Mouse (Mus musculus): ENCODE measurements around the gene Shisa8. TPM values are rescaled to one million over a fixed set of nuclear protein-coding genes. Genes with fewer than 3 reads are reported as not detected.
"Not testable (repeated sequence)": the region's sequence is repeated elsewhere in the genome, so short reads cannot be mapped to it uniquely, and the experiment has no call there.

Gene Shisa8
- polyA plus RNA-seq (2016; fragmentation: Nextera tagmentation; extraction: Ambion mirVana): 0.15 TPM in 1 of 2 replicates, not detected in the other

GRCm38 (mm10) chr15:82212752-82213063 lies at the start of gene Shisa8:
Gene Shisa8 (minus strand): TSS chr15:82212815.
- peak; percentile 59 for DNase-seq (ENCODE audit: low spot score)
- no peaks in the 10 kb centered on the region for H3K9me3 ChIP-seq (replicated peaks)
- H3K36me3 ChIP-seq: 0 out of 2 replicates have a peak, but pooled peaks cover 2% of the 10 kb centered on the region
- H3K4me1 ChIP-seq: peaks cover 31% of the 10 kb centered on the region
- H3K27me3 ChIP-seq (ENCODE audit: low read depth, poor library complexity, severe bottlenecking): peaks cover 99% of the 10 kb centered on the region
- H3K27ac ChIP-seq: peak within 1 kb of the TSS; percentile 70
- H3K4me3 ChIP-seq: peak within 1 kb of the TSS; percentile 54
- 0% methylated on average over 24 of the region's 34 CpGs for WGBS

DNA sequence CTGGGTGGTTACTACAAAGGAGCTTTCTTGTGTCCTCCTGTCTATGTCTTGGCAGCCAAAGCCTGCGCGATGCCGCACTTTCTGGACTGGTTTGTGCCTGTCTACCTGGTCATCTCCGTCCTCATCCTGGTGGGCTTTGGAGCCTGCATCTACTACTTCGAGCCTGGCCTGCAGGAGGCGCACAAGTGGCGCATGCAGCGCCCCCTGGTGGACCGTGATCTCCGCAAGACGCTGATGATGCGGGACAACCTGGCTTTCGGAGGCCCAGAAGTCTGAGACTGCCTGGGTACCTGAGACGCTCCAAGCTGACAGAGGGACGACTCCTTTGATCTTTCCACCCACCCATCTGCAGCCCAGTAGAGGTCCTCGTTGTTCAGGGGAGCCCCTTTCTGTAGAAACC lies 46.9 kb upstream of the Shisa8 start:
- no peaks in the 10 kb centered on the region for H3K9me3 ChIP-seq (replicated peaks)
- no peak overlapping the region for H3K27ac ChIP-seq
- 8% methylated on average over 16 of the region's 16 CpGs for WGBS
- H3K36me3 ChIP-seq: no peaks in the 10 kb centered on the region
- H3K4me1 ChIP-seq: peaks cover 8% of the 10 kb centered on the region
- DNase-seq (ENCODE audit: low spot score): peak; percentile 88
- peaks cover 26% of the 10 kb centered on the region for H3K27me3 ChIP-seq (ENCODE audit: low read depth, poor library complexity, severe bottlenecking)
- H3K4me3 ChIP-seq: no peak overlapping the region

DNA sequence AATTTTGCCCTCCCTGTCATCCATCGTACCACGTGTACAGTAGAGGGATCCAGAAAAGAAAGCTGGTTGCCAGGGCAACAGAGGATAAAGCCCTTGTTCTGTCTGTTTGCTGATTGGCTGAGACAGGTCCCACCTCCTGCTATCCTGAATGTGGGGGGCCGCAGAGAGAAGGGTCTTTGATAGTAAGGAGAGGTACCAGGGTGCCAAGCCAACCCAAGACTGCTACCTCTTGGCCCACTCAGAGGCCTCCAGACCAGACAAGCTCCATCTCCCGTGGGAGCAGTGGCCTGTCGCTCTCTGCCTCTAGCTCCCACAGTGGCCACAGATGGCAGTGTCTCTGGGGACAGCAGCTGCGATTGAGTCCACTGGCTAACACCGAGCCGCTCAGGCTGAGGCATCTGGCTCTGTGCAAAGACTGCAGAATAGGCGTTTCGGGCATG lies 43.3 kb upstream of the Shisa8 start:
- H3K4me3 ChIP-seq: no peak overlapping the region
- peaks cover 24% of the 10 kb centered on the region for H3K27me3 ChIP-seq (ENCODE audit: low read depth, poor library complexity, severe bottlenecking)
- H3K4me1 ChIP-seq: peaks cover 8% of the 10 kb centered on the region
- H3K27ac ChIP-seq: no peak overlapping the region
- DNase-seq (ENCODE audit: low spot score): no peak
- WGBS: 35% methylated on average over 10 of the region's 10 CpGs
- no peaks in the 10 kb centered on the region for H3K36me3 ChIP-seq
- no peaks in the 10 kb centered on the region for H3K9me3 ChIP-seq (replicated peaks)

GRCm38 (mm10) chr15:82255248-82255647 lies 42.6 kb upstream of the Shisa8 start:
- H3K27ac ChIP-seq: no peak overlapping the region
- H3K4me3 ChIP-seq: no peak overlapping the region
- H3K9me3 ChIP-seq (replicated peaks): no peaks in the 10 kb centered on the region
- 50% methylated on average over 4 of the region's 4 CpGs for WGBS
- DNase-seq (ENCODE audit: low spot score): no peak
- no peaks in the 10 kb centered on the region for H3K36me3 ChIP-seq
- peaks cover 8% of the 10 kb centered on the region for H3K4me1 ChIP-seq
- H3K27me3 ChIP-seq (ENCODE audit: low read depth, poor library complexity, severe bottlenecking): peaks cover 20% of the 10 kb centered on the region

- Histone ChIP-seq H3K4me3 (no peak within 1 kb of the TSS), H3K27ac (no peak within 1 kb of the TSS), H3K27me3 (ENCODE audit: low read depth, poor library complexity, severe bottlenecking) (peaks cover 15% of the 10 kb centered on the region), H3K36me3 (no peaks in the 10 kb centered on the region), H3K4me1 (peaks cover 8% of the 10 kb centered on the region), H3K9me3 (replicated peaks) (no peaks in the 10 kb centered on the region)
- no peak for DNase-seq (ENCODE audit: low spot score)
- WGBS: 88% methylated on average over 6 of the region's 6 CpGs
These were observed 39.5 kb upstream of the Shisa8 start, which contains the start of gene 1500009C09Rik for GRCm38 (mm10) chr15:82252097-82252496. Gene 1500009C09Rik (plus strand): TSS chr15:82252397.

DNA sequence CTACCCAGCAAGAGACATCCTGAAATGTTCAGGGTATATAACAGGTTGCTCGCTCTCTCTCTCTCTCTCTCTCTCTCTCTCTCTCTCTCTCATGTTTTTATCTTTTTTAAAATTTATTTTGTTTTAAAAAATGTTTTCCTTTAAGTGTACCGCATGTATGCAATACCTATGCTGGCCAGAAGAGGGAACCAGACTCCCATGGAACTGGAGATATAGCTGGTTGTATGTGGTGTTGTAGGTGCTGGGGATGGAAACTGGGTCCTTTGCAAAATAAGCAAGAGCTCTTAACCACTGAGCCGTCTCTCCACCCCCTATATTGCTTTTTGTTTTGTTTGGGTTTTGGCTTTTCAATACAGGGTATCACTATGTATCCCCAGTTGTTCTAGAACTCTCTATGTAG lies 39.0 kb upstream of the Shisa8 start:
- no peak for DNase-seq (ENCODE audit: low spot score)
- H3K4me1 ChIP-seq: peaks cover 8% of the 10 kb centered on the region
- H3K27ac ChIP-seq: no peak overlapping the region
- no peaks in the 10 kb centered on the region for H3K9me3 ChIP-seq (replicated peaks)
- peaks cover 15% of the 10 kb centered on the region for H3K27me3 ChIP-seq (ENCODE audit: low read depth, poor library complexity, severe bottlenecking)
- no peak overlapping the region for H3K4me3 ChIP-seq
- 92% methylated on average over 3 of the region's 3 CpGs for WGBS
- H3K36me3 ChIP-seq: no peaks in the 10 kb centered on the region

DNA sequence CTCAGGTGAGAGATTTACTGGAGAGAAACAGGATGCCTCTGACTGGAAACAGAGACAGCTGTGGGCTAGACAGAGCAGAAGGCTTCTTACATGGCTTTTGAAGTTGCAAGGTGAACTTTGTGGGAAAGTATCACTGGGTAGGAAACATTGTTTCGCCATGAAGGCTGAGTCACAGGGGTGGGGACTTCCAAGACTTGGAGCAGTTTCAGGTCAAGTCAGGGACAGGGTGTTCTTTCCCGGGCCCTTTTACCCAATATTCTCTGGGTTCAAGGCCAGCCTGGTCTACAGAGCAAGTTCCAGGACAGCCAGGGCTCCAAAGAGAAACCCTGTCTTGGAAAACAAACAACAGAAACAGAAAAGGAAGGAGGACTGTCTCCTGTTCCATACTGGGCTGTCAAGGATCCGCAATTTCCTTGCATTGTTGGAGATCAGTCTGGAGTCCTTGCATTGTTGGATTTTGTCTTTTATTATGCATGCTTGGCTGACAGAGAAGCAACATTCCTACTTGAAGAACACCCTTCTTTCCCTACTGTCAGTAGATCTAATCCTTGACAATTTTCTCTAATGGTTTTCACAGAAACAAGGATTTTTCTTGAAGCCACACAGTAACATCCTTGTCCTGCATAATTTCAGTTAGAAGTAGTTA lies 34.6 kb upstream of the Shisa8 start:
- Histone ChIP-seq H3K4me3 (no peak overlapping the region), H3K27me3 (ENCODE audit: low read depth, poor library complexity, severe bottlenecking) (no peaks in the 10 kb centered on the region), H3K27ac (no peak overlapping the region), H3K36me3 (no peaks in the 10 kb centered on the region), H3K9me3 (replicated peaks) (no peaks in the 10 kb centered on the region), H3K4me1 (peaks cover 9% of the 10 kb centered on the region)
- 76% methylated on average over 3 of the region's 3 CpGs for WGBS
- no peak for DNase-seq (ENCODE audit: low spot score)

DNA sequence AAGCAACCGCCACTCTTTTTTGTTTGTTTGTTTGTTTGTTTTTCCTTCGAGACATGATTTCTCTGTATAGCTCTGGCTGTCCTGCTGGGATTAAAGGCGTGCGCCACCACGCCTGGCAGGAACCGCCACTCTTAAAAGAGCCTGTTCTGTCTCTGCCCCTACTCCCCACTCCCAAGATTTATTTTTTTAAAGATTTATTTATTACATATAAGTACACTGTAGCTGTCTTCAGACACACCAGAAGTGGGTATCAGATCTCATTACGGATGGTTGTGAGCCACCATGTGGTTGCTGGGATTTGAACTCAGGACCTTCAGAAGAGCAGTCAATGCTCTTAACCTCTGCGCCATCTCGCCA lies 32.2 kb upstream of the Shisa8 start:
- H3K27me3 ChIP-seq (ENCODE audit: low read depth, poor library complexity, severe bottlenecking); H3K4me1 ChIP-seq; H3K36me3 ChIP-seq; DNase-seq (ENCODE audit: low spot score); H3K9me3 ChIP-seq (replicated peaks): not testable (repeated sequence)
- H3K4me3 ChIP-seq: peak overlapping the region; percentile 83
- peak overlapping the region; percentile 94 for H3K27ac ChIP-seq
- WGBS: 21% methylated on average over 9 of the region's 9 CpGs

- H3K9me3 ChIP-seq (replicated peaks): no peaks in the 10 kb centered on the region
- WGBS: under 1% methylated on average over 65 of the region's 65 CpGs
- peak within 1 kb of the TSS; percentile 94 for H3K27ac ChIP-seq
- no peaks in the 10 kb centered on the region for H3K27me3 ChIP-seq (ENCODE audit: low read depth, poor library complexity, severe bottlenecking)
- peaks cover 9% of the 10 kb centered on the region for H3K4me1 ChIP-seq
- H3K36me3 ChIP-seq: peaks cover 6% of the 10 kb centered on the region
- H3K4me3 ChIP-seq: peak within 1 kb of the TSS; percentile 83
- peak; percentile 97 for DNase-seq (ENCODE audit: low spot score)
These were observed 31.6 kb upstream of the Shisa8 start, which contains the start of gene Cenpm for GRCm38 (mm10) chr15:82244115-82244804. Gene Cenpm (minus strand): TSS chr15:82244748.

- Histone ChIP-seq H3K4me3 (peak overlapping the region; percentile 83), H3K27ac (peak overlapping the region; percentile 94), H3K9me3 (replicated peaks) (no peaks in the 10 kb centered on the region), H3K4me1 (peaks cover 9% of the 10 kb centered on the region), H3K27me3 (ENCODE audit: low read depth, poor library complexity, severe bottlenecking) (no peaks in the 10 kb centered on the region), H3K36me3 (peaks cover 11% of the 10 kb centered on the region)
- 9% methylated on average over 12 of the region's 12 CpGs for WGBS
- DNase-seq (ENCODE audit: low spot score): no peak
These were observed 31.1 kb upstream of the Shisa8 start for GRCm38 (mm10) chr15:82243742-82244114.

- no peaks in the 10 kb centered on the region for H3K9me3 ChIP-seq (replicated peaks)
- H3K4me3 ChIP-seq: peak overlapping the region; percentile 83
- H3K36me3 ChIP-seq: peaks cover 15% of the 10 kb centered on the region
- 81% methylated on average over 3 of the region's 3 CpGs for WGBS
- H3K27ac ChIP-seq: peak overlapping the region; percentile 94; the same call in 1 of the 2 replicates
- DNase-seq (ENCODE audit: low spot score): no peak
- H3K4me1 ChIP-seq: peaks cover 9% of the 10 kb centered on the region
- H3K27me3 ChIP-seq (ENCODE audit: low read depth, poor library complexity, severe bottlenecking): no peaks in the 10 kb centered on the region
These were observed 30.7 kb upstream of the Shisa8 start for GRCm38 (mm10) chr15:82243311-82243710.

- Histone ChIP-seq H3K27ac (no peak overlapping the region), H3K4me3 (no peak overlapping the region), H3K9me3 (replicated peaks) (no peaks in the 10 kb centered on the region), H3K36me3 (peaks cover 42% of the 10 kb centered on the region), H3K4me1 (no peaks in the 10 kb centered on the region), H3K27me3 (ENCODE audit: low read depth, poor library complexity, severe bottlenecking) (no peaks in the 10 kb centered on the region)
- WGBS: 20% methylated on average over 5 of the region's 5 CpGs
- peak; percentile 91 for DNase-seq (ENCODE audit: low spot score)
These were observed 23.9 kb upstream of the Shisa8 start for GRCm38 (mm10) chr15:82236565-82236964.

DNA sequence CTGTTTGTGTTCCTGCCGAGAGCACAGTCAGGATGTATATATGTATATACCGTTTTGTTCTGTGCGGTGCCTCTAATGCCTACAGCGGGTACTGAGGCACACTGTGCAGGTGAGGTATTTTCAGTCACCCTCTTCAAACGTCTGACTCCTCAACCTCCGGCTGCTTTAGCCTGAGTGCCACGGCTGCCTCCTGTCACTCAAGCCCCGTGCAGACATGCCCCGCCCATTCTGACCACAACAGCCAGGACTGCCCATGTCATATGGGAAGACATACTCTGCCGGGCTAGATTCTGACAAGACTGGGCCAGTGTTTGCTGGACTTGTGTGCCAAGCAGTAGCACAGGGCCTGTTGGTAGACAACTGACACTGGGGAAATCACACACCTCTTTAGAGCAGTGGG lies 23.0 kb upstream of the Shisa8 start:
- Histone ChIP-seq H3K27ac (no peak overlapping the region), H3K27me3 (ENCODE audit: low read depth, poor library complexity, severe bottlenecking) (no peaks in the 10 kb centered on the region), H3K9me3 (replicated peaks) (no peaks in the 10 kb centered on the region), H3K4me1 (no peaks in the 10 kb centered on the region), H3K36me3 (peaks cover 39% of the 10 kb centered on the region), H3K4me3 (no peak overlapping the region)
- 84% methylated on average over 10 of the region's 10 CpGs for WGBS
- no peak for DNase-seq (ENCODE audit: low spot score)

All from limb, embryonic 10.5 days (tissue).